Mouse (Mus musculus) midbrain, embryonic 10.5 days (tissue): ENCODE data around the gene Mob3b. TPM values are rescaled to one million over a fixed set of nuclear protein-coding genes. Genes with fewer than 3 reads are reported as not detected.
A peak's percentile ranks its signal among the peaks of the same experiment; 100 is the strongest.

Experiments
- DNase-seq: peaks from one replicate; pipeline ENCODE4 v3.0.0-alpha.2; 2017; ENCODE audit warnings: low spot score
- H3K27ac ChIP-seq: fragments of 300-500 bp; sonication (generic); replicated peaks from 2 replicates; pipeline ENCODE4 v1.5.1; 2016; ENCODE audit warnings: mild to moderate bottlenecking
- H3K27me3 ChIP-seq: fragments of 300-500 bp; sonication (generic); 2 replicates; pipeline ENCODE4 v1.6.1; 2016; ENCODE audit warnings: low read depth, mild to moderate bottlenecking; ENCODE audit not compliant: poor library complexity, severe bottlenecking
- H3K36me3 ChIP-seq: fragments of 300-500 bp; sonication (generic); 2 replicates; pipeline ENCODE4 v1.6.1; 2016; ENCODE audit warnings: mild to moderate bottlenecking, moderate library complexity
- H3K4me1 ChIP-seq: fragments of 300-500 bp; sonication (generic); 2 replicates; pipeline ENCODE4 v1.6.1; 2016
- H3K4me3 ChIP-seq: fragments of 300-500 bp; sonication (generic); 2 replicates; pipeline ENCODE4 v1.5.1; 2016; ENCODE audit warnings: mild to moderate bottlenecking, moderate library complexity
- H3K9me3 ChIP-seq: fragments of 300-500 bp; sonication (generic); replicated peaks from 2 replicates; pipeline ENCODE4 v1.6.1; 2016; ENCODE audit warnings: mild to moderate bottlenecking
- whole genome bisulfite sequencing: fragments of 180-500 bp; shearing (Covaris S2); methylation state at CpG from one replicate; pipeline ENCODE4 v1.1.7; 2016; 5-methylcytosine and 5-hydroxymethylcytosine counted together
- polyA plus RNA-seq: library from polyadenylated mRNA; unstranded; fragments of >200 nt; fragmentation: Nextera tagmentation; extraction: Ambion mirVana; gene quantifications from 2 replicates; pipeline ENCODE4 v1.2.1, GENCODE M21; 2016

Gene Mob3b
- polyA plus RNA-seq, 1 experiment from 2014 or later, result 19.8 TPM

DNA sequence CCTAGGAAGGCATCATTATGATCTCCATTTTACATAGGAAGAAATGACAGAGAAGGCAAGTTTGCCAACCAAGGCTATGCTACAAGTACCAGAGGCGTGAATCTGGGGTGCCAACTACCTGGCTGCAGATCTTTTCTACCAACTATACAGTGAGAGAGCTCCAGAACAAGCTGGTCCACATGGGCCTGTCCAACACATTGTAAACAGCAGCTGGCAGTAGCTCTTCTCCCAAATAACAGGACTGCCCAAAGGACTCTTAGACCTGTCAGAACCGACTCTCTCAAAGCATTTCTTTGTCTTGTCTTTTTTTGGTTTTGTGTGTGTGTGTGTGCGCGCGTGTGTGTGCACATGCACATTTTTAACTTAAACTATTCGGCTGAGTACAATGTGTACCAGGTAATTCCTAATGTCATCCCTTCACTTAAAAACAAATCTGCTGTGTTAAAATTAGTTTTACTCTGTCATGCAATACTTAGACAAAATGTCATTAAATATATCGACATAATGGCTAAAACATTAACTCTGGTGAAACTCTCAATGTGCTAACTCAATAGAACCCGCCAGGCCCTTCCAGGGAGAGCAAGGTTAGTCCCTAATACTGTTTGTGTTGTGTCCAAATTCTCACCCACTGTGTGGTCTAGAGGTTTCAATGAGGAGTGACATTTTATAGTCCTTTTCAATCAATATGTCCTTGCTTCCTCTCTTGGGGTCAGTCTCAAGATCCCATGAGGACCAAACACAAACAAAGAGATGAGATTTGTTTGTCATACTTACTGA lies 153.5 kb downstream of the Mob3b start:
- DNase-seq, result no peak
- Histone ChIP-seq H3K27me3 (no peaks in the 10 kb centered on the region), H3K9me3 (no peaks in the 10 kb centered on the region), H3K27ac (no peak overlapping the region), H3K36me3 (no peaks in the 10 kb centered on the region), H3K4me3 (no peak overlapping the region), H3K4me1 (peaks cover 9% of the 10 kb centered on the region; the same call in 1 of the 2 replicates)
- WGBS, result 91% methylated on average over 8 of the region's 8 CpGs

GRCm38 (mm10) chr4:34996616-34997015 lies 160.7 kb downstream of the Mob3b start:
- Histone ChIP-seq H3K27ac (no peak overlapping the region), H3K27me3 (no peaks in the 10 kb centered on the region), H3K9me3 (no peaks in the 10 kb centered on the region), H3K4me3 (no peak overlapping the region), H3K4me1 (peaks cover 28% of the 10 kb centered on the region), H3K36me3 (no peaks in the 10 kb centered on the region)
- WGBS, result 86% methylated on average over 7 of the region's 7 CpGs
- no peak for DNase-seq

DNA sequence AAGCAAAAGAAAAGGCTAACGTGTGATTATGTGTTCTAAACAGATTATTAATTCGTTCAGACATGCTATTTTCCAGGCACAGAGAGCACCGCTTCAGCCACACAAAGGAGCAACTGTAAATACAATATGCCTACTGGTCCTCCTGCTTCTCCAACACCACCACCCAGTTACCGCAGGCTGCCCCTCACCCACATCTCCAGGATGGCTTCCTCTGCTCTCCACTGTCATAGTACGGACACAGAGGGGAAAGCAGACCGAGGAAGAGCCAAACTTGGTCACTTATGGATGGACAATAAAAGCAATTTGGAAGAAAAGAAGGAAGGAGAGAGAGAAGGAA lies 163.7 kb downstream of the Mob3b start:
- Histone ChIP-seq H3K4me3 (peak overlapping the region; percentile 24; the same call in 1 of the 2 replicates), H3K27me3 (no peaks in the 10 kb centered on the region), H3K4me1 (peaks cover 39% of the 10 kb centered on the region), H3K9me3 (no peaks in the 10 kb centered on the region), H3K27ac (peak overlapping the region; percentile 84), H3K36me3 (no peaks in the 10 kb centered on the region)
- WGBS, result 49% methylated on average over 6 of the region's 6 CpGs
- DNase-seq, result peak; percentile 45

DNA sequence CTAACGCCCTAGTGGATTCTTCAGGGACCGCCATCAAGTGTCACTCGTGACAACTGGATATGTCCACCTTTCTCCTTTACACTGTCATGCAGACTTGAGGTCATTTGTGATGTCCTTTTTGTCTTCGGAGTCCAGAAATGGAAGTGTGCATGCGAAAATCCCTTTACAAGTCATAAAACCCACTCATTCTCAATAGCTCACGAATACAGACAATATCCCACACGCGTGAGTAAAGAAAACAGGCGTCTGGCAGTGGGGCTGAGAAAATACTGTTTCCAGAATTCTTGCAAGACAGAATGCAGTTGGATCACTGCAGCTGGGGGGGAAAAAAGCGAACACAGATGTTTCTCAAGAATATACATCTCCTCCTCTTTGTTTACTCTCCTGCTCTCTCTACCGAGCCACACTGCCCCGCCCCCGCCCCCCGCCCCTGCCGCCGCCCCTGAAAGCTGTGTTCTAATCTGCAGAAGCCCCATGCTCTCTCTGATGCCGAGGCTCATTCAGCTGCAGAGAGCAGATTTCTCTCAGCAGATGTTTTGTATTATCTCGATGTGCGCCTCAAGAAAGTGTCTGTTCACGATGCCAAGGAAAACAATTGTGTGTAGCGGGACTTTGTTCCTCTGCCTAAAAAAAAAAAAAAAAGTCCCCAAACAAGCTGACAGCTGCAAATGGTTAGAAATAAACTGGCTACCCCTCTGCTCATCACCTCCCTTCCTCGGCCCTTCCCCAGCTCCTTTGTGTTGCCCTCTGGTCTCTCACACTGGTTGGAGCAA lies 164.2 kb downstream of the Mob3b start:
- WGBS, result 32% methylated on average over 22 of the region's 22 CpGs
- Histone ChIP-seq H3K36me3 (no peaks in the 10 kb centered on the region), H3K27ac (peak overlapping the region; percentile 84), H3K4me3 (peak overlapping the region; percentile 24; the same call in 1 of the 2 replicates), H3K9me3 (no peaks in the 10 kb centered on the region), H3K4me1 (peaks cover 39% of the 10 kb centered on the region), H3K27me3 (no peaks in the 10 kb centered on the region)
- DNase-seq, result peak; percentile 64

GRCm38 (mm10) chr4:34991891-34992865 lies 165.1 kb downstream of the Mob3b start:
- H3K36me3 ChIP-seq, result no peaks in the 10 kb centered on the region
- peaks cover 40% of the 10 kb centered on the region for H3K4me1 ChIP-seq
- no peaks in the 10 kb centered on the region for H3K9me3 ChIP-seq
- peak overlapping the region; percentile 84 for H3K27ac ChIP-seq
- 57% methylated on average over 22 of the region's 22 CpGs for WGBS
- H3K4me3 ChIP-seq, result no peak overlapping the region
- H3K27me3 ChIP-seq, result no peaks in the 10 kb centered on the region
- peak; percentile 39 for DNase-seq

DNA sequence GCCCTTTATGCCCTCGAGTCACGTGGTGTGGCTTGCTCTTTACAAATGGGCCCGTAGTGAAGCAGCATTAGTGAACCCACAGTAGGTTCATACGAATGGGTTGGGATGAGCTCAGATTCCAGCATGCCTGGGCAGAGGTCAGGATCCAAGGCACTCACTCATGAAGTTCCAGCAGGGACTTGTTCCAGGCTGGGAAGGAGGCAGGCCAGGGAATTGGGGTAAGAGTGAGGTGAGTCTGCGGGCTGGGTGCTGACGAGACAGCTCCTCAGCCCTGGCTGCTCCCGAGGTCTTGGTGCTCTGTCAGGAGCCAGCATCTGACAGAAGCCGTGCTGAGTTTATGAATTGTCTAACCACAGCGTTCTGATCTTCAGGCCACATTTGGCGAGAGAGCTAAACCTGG lies 166.2 kb downstream of the Mob3b start:
- WGBS, result 66% methylated on average over 10 of the region's 10 CpGs
- H3K36me3 ChIP-seq, result no peaks in the 10 kb centered on the region
- H3K27me3 ChIP-seq, result no peaks in the 10 kb centered on the region
- H3K4me3 ChIP-seq, result no peak overlapping the region
- no peaks in the 10 kb centered on the region for H3K9me3 ChIP-seq
- peaks cover 49% of the 10 kb centered on the region for H3K4me1 ChIP-seq
- no peak for DNase-seq
- H3K27ac ChIP-seq, result peak overlapping the region; percentile 84

- Histone ChIP-seq H3K4me3 (no peak overlapping the region), H3K27ac (peak overlapping the region; percentile 84), H3K4me1 (peaks cover 49% of the 10 kb centered on the region), H3K36me3 (0 out of 2 replicates have a peak, but pooled peaks cover 2% of the 10 kb centered on the region), H3K9me3 (no peaks in the 10 kb centered on the region), H3K27me3 (no peaks in the 10 kb centered on the region)
- no peak for DNase-seq
- WGBS, result 86% methylated on average over 9 of the region's 9 CpGs
These were observed 166.6 kb downstream of the Mob3b start for GRCm38 (mm10) chr4:34990659-34991058.

- DNase-seq, result no peak
- H3K27ac ChIP-seq, result no peak overlapping the region
- H3K4me3 ChIP-seq, result no peak overlapping the region
- peaks cover 31% of the 10 kb centered on the region for H3K4me1 ChIP-seq
- 93% methylated on average over 4 of the region's 4 CpGs for WGBS
- H3K36me3 ChIP-seq, result 0 out of 2 replicates have a peak, but pooled peaks cover 7% of the 10 kb centered on the region
- no peaks in the 10 kb centered on the region for H3K27me3 ChIP-seq
- H3K9me3 ChIP-seq, result no peaks in the 10 kb centered on the region
These were observed 169.7 kb downstream of the Mob3b start for GRCm38 (mm10) chr4:34987568-34987967.

DNA sequence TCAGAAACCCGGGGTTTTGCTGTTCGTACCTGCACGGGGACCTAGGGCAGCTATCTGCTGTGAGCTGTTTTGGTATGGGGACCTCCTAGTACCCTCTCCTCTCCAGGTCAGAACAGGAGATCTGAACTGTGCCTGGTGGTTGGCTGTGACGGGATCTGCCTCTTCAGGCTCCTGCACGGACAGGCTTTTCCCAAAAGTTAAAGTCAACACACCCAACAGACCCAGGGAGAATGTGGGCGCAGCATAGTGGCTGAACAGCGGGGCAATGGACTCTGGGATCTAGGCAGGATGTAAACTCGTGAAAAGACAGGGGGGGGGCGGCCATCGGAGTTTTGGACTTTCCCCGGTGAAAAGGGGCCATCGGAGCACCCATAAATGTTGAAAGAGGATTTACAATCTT lies 170.2 kb downstream of the Mob3b start:
- 92% methylated on average over 12 of the region's 12 CpGs for WGBS
- H3K27me3 ChIP-seq, result no peaks in the 10 kb centered on the region
- H3K4me3 ChIP-seq, result no peak overlapping the region

DNA sequence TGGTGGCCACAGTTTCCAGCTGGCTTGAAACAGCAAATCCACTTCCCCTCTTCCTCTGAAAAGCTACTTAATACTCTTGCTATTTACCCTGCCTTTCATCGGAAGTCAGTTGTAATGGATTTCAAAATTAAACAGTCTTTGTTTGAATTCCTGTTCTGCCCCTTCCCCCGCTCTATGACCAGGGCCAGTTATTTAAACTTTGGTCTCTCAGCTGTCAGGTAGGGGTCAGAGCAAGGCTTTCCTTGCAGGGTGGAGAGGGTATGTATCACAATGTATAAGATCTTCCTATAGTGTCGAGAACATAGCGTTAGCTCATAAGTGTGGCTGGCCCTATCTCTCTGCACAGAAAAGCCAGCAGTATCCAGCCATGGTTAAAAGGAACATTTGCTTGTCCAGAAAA lies 170.6 kb downstream of the Mob3b start:
- no peak for DNase-seq
- Histone ChIP-seq H3K27me3 (no peaks in the 10 kb centered on the region), H3K27ac (0 out of 2 replicates have a peak overlapping the region, but pooled peaks have one; percentile 25), H3K36me3 (0 out of 2 replicates have a peak, but pooled peaks cover 7% of the 10 kb centered on the region), H3K9me3 (no peaks in the 10 kb centered on the region), H3K4me3 (no peak overlapping the region), H3K4me1 (peaks cover 25% of the 10 kb centered on the region)
- WGBS, result 81% methylated on average over 4 of the region's 4 CpGs

More for the DNA sequence above, 170.2 kb downstream of the Mob3b start:
- Histone ChIP-seq H3K4me1 (peaks cover 26% of the 10 kb centered on the region), H3K36me3 (0 out of 2 replicates have a peak, but pooled peaks cover 7% of the 10 kb centered on the region), H3K9me3 (no peaks in the 10 kb centered on the region), H3K27ac (peak overlapping the region; percentile 25; the same call in 1 of the 2 replicates)
- DNase-seq, result no peak

DNA sequence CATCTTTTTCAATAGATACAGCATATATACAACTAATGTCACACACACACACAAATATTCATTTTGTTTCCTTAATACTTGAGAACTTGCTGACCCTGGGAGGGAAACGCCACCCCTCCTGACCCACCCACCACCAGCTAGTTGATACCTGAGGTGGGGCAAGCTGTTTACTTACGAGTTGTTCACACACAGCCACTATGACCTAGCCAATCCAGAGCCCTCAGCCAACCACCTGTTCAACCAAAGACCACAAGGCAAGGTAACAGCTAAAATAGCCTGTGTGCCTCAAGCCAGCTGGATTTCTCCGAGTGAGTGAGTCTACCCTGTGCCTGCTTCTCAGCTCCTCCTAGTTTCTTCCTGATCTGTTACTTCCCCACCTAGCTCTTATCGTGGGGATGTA lies 172.9 kb downstream of the Mob3b start:
- Histone ChIP-seq H3K4me3 (no peak overlapping the region), H3K36me3 (0 out of 2 replicates have a peak, but pooled peaks cover 7% of the 10 kb centered on the region), H3K4me1 (peaks cover 28% of the 10 kb centered on the region), H3K27me3 (no peaks in the 10 kb centered on the region), H3K9me3 (no peaks in the 10 kb centered on the region), H3K27ac (no peak overlapping the region)
- DNase-seq, result no peak
- 91% methylated on average over 4 of the region's 4 CpGs for WGBS

DNA sequence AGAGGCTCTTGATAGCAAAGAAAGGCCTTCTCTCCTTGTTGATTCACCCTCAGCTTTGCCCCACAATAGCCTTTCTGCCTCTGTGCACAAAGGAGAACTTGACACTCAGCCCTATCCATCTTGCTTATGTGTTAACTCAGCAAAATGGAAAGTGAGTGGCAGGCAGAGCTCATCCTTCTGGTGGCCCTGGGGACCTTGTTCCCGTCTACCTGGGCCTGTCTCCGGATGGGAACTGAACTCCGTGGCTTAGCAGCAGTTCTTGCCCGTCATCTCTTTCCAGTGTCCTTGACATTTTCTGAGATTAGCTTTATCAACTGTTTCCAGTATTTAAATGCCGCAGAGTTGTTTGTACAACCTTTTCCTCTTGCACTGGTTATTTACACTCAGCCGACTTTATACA lies 173.8 kb downstream of the Mob3b start:
- H3K27me3 ChIP-seq, result no peaks in the 10 kb centered on the region
- 90% methylated on average over 6 of the region's 6 CpGs for WGBS
- H3K36me3 ChIP-seq, result 0 out of 2 replicates have a peak, but pooled peaks cover 7% of the 10 kb centered on the region
- no peak overlapping the region for H3K4me3 ChIP-seq
- peaks cover 28% of the 10 kb centered on the region for H3K4me1 ChIP-seq
- H3K27ac ChIP-seq, result no peak overlapping the region
- H3K9me3 ChIP-seq, result no peaks in the 10 kb centered on the region
- DNase-seq, result no peak
